Comparison of ENCODE assay signal across 12 mouse cellular contexts in the genomic region with DNA sequence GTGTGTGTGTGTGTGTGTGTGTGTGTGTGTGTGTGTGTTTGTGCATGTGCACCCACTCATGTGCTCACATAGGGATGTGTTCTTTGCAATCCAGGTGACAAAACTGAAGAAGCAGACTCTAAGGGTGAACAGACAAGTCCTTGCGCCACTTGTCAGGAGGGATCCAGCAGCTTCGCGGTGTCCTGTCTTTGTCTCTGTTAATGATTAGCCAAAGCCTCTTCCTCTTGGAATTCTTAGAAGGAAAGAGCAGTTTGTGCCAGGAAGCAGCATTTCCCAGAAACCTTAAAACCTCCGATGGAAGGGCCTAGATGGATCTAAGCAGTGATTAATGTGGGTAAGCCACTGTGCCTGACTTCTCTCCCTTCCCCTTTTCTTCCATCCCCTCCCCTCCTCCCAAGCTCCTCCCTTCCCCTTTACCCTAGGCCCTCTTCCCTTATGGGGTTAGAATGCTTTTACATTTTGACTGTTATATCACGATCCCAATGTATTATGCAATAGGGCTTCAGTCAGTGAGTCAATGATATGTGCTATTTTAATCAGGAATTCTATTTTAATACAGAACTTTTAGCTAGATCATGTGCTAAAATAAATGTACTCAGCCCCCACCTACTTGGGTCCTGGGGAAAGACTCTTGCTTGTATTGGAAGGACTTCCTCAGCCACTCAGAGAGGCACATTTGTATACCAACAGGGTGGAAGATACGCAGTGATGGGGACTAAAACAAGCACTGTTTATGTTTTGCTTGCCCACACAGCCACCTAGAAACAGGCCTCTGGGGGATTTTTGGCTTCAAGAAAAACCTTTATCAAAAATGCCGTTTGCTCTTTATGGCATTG. TPM values are rescaled to one million over a fixed set of nuclear protein-coding genes. Genes with fewer than 3 reads are reported as not detected.
A peak's percentile ranks its signal among the peaks of the same experiment; 100 is the strongest.
DNase-seq lines count a peak whose midpoint lies in the region; ATAC-seq and TF ChIP-seq lines count a peak whose summit lies in the region.
"Had no signal": no experiment of that assay in that cellular context is flagged by ENCODE, and none has a peak within 500 bp of the region (broad histone marks: within the 10 kb centered on the region; RNA-seq: fewer than 3 reads in every experiment).

No protein-coding gene starts in this region.

- TF ChIP-seq EP300 in lung, postnatal 0 days (IDR thresholded peaks at IDR 0.05): no peak

- H3K4me1 ChIP-seq in lung, postnatal 0 days (ENCODE audit: insufficient read depth, low read depth, low read length): peaks cover 12% of the 10 kb centered on the region; the same call in 1 of the 2 replicates
- H3K4me1 ChIP-seq in intestine, embryonic 16.5 days (ENCODE audit: control insufficient read depth, insufficient read depth, low read length): peaks cover 20% of the 10 kb centered on the region; the same call in 1 of the 2 replicates
- H3K4me1 ChIP-seq: liver, embryonic 15.5 days had no signal

- WGBS in lung, postnatal 0 days: 33% methylated on average over 7 of the region's 7 CpGs
- WGBS in intestine, embryonic 16.5 days: 61% methylated on average over 7 of the region's 7 CpGs

- ATAC-seq in lung, postnatal 0 days: peak; percentile 29; the same call in 1 of the 2 replicates
- ATAC-seq in intestine, embryonic 16.5 days: peak; percentile 66

- intact Hi-C loops in heart, postnatal 36 days (cut with DNase I): loop anchor here (5.0 kb wide), 1 partner anchor 90 kb away; no protein-coding TSS in a partner anchor

- H3K36me3 ChIP-seq in lung, postnatal 0 days (ENCODE audit: insufficient read depth, low read length): no peaks in the 10 kb centered on the region
- no peaks in the 10 kb centered on the region for H3K36me3 ChIP-seq in intestine, embryonic 16.5 days (ENCODE audit: control insufficient read depth, insufficient read depth, low read length)
- H3K36me3 ChIP-seq: limb, embryonic 10.5 days; liver, embryonic 15.5 days had no signal

- peak; percentile 11 to 22 for DNase-seq in heart, adult 9 months (ENCODE audit: low spot score in 2 of 2)
- DNase-seq in heart, postnatal 36 days: no peak
- DNase-seq in lung, postnatal 0 days (ENCODE audit: low spot score): peak; percentile 65
- no peak for DNase-seq in lung, postnatal 4 days
- DNase-seq in thymus, postnatal 10 days (ENCODE audit: low spot score in 2 of 2): no peak
- DNase-seq in thymus, adult 18-20 months: no peak
- no peak for DNase-seq in embryo, embryonic 10 days (ENCODE audit: low spot score)
- DNase-seq: adrenal gland, adult 2 months had no signal

- H3K4me3 ChIP-seq in lung, postnatal 0 days (ENCODE audit: low read depth, low read length): no peak overlapping the region
- H3K4me3 ChIP-seq in intestine, embryonic 16.5 days (ENCODE audit: low read length): no peak overlapping the region
- H3K4me3 ChIP-seq: limb, embryonic 10.5 days; liver, embryonic 15.5 days had no signal

- H3K4me2 ChIP-seq in lung, postnatal 0 days (replicated peaks; ENCODE audit: low read depth, low read length): no peak overlapping the region
- H3K4me2 ChIP-seq in intestine, embryonic 16.5 days (ENCODE audit: low read depth, low read length): no peak overlapping the region
- H3K4me2 ChIP-seq: hindbrain, embryonic 14.5 days; liver, embryonic 15.5 days had no signal

- no peaks in the 10 kb centered on the region for H3K27me3 ChIP-seq in lung, postnatal 0 days (replicated peaks; ENCODE audit: insufficient read depth, low read length)
- no peaks in the 10 kb centered on the region for H3K27me3 ChIP-seq in intestine, embryonic 16.5 days (replicated peaks; ENCODE audit: control insufficient read depth, insufficient read depth, low read length)
- H3K27me3 ChIP-seq: liver, embryonic 15.5 days had no signal

- H3K9me3 ChIP-seq in lung, postnatal 0 days (ENCODE audit: low read length): no peaks in the 10 kb centered on the region
- H3K9me3 ChIP-seq in intestine, embryonic 16.5 days (ENCODE audit: control insufficient read depth, low read length): no peaks in the 10 kb centered on the region
- H3K9me3 ChIP-seq: limb, embryonic 10.5 days; liver, embryonic 15.5 days had no signal

- no peak for TF ChIP-seq CTCF in lung, postnatal 0 days (IDR thresholded peaks at IDR 0.05)

- no peak overlapping the region for H3K27ac ChIP-seq in lung, postnatal 0 days (ENCODE audit: low read length)
- H3K27ac ChIP-seq in intestine, embryonic 16.5 days (ENCODE audit: low read length): no peak overlapping the region
- H3K27ac ChIP-seq: hindbrain, embryonic 14.5 days; limb, embryonic 10.5 days; liver, embryonic 15.5 days had no signal

- no peak overlapping the region for H3K9ac ChIP-seq in lung, postnatal 0 days (replicated peaks; ENCODE audit: low read depth)
- H3K9ac ChIP-seq in intestine, embryonic 16.5 days (ENCODE audit: low read depth, low read length): no peak overlapping the region
- H3K9ac ChIP-seq: hindbrain, embryonic 14.5 days; liver, embryonic 15.5 days had no signal

RNA-seq across cellular contexts. Expression of a gene that starts 33.5 kb away (rescaled TPM):
- under 1 TPM in 1 of 2 experiments, not detected in 1; 0.08 TPM for total RNA-seq in heart, postnatal 36 days (2021)
- polyA plus RNA-seq in lung, postnatal 0 days (2015; fragmentation: Nextera tagmentation; extraction: Ambion mirVana): 4.5 and 6.2 TPM in 2 replicates
- polyA plus RNA-seq in intestine, embryonic 16.5 days (2015; fragmentation: Nextera tagmentation; extraction: Ambion mirVana): 3.8 and 4.8 TPM in 2 replicates

Comparison
In these comparisons a context has a peak if more than half of its experiments do, and no peak if none do; other contexts are left out.
1. DNase-seq: peak in heart, adult 9 months (2 of 2) and lung, postnatal 0 days (single experiment); none in heart, postnatal 36 days (0 of 2), lung, postnatal 4 days (0 of 2), thymus, postnatal 10 days (0 of 2), thymus, adult 18-20 months (0 of 2) and embryo, embryonic 10 days (single experiment).